Mouse (Mus musculus) cortical plate, adult 2 months (tissue): ENCODE measurements around the gene Fscn1.

Experiments
- CTCF ChIP-seq: fragments of 200-500 bp; IDR thresholded peaks from 2 replicates; pipeline ENCODE4 v1.5.1; 2011; ENCODE audit warnings: mild to moderate bottlenecking, control low read depth, low read length; ENCODE audit not compliant: insufficient read depth; ENCODE audit errors: extremely low read depth
- POLR2A ChIP-seq: fragments of 200-500 bp; IDR thresholded peaks from 2 replicates; pipeline ENCODE4 v1.6.1; 2011; ENCODE audit warnings: mild to moderate bottlenecking, low read length, control low read depth; ENCODE audit not compliant: insufficient read depth; ENCODE audit errors: extremely low read depth

DNA sequence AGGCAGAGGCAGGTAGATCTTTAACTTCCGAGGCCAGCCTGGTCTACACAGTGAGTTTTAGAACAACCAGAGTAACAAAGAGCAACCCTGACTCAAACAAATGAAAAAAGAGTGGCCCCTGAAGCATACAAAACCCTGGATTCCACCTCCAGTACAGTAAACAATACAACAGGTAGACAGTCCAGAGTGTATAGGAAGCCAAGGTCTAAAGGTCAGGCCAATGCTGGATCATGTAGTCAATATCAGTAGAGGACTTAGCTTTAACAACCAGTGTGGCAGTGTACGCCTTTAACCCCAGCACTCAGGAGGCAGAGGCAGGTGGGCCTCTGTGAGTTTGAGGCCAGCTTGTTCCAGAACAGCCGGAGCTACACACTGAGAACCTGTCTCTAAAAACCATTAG lies 47.8 kb upstream of the Fscn1 start:
- TF ChIP-seq CTCF (no peak), POLR2A (no peak)
